Mouse (Mus musculus): ENCODE results near the gene Olfml1.

Olfml1 gene

DNA sequence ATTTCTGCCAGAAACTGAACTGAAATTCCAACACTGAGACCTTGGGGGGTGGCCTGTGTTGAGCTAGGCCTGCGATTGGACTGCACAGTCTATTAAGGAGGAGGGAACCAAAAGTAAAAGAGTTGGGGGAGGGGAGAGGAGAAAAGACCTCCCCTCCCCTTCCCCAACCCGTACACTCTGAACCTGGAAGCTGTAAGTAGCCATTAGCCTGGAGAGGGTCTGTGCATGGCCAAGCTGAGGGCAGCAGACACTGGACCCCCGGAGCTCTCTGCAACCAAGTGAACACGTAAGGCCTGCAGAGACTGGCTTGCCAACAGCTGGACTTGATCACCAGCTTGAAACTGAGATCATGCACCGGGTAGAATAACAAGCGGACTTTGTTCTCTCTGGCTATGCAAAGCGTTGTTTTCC is at the start of gene Olfml1:
Gene Olfml1 (plus strand): TSS at position 186 of the 411 bp plus-strand sequence.
- H3K27me3 ChIP-seq (ENCODE audit: control insufficient read depth, insufficient read depth, low read length, poor library complexity, severe bottlenecking): no peaks in the 10 kb centered on the region
- DNase-seq (ENCODE audit: low read depth, low spot score): no peak
- no peaks in the 10 kb centered on the region for H3K36me3 ChIP-seq (ENCODE audit: control insufficient read depth, insufficient read depth, low read length, poor library complexity, severe bottlenecking)

- no peak for DNase-seq (ENCODE audit: low read depth, low spot score)
- H3K27me3 ChIP-seq (ENCODE audit: control insufficient read depth, insufficient read depth, low read length, poor library complexity, severe bottlenecking): no peaks in the 10 kb centered on the region; the same call in 1 of the 2 replicates
- no peaks in the 10 kb centered on the region for H3K36me3 ChIP-seq (ENCODE audit: control insufficient read depth, insufficient read depth, low read length, poor library complexity, severe bottlenecking)
Observed at GRCm38 (mm10) chr7:107519256-107520025, 47.8 kb upstream of the Olfml1 start.

DNA sequence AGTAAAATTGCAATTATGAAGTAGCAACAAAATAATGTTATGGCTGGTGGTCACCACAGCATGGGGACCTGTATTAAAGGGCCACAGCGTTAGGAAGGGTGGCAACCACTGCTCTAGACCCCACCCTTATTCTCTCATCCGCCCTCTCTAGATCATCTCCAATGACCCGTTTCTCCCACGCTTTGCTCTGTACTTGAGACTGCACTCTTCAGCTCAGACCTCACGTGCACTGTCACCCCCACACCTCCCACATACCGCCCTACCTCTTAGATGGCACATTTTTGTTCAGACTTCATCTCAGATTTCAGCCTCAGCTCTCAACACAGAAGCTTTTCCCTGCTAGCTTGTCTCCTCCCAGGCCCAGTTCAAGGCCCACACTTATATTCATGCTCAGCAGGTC is 45.8 kb upstream of the Olfml1 start:
- Histone ChIP-seq H3K36me3 (ENCODE audit: control insufficient read depth, insufficient read depth, low read length, poor library complexity, severe bottlenecking) (no peaks in the 10 kb centered on the region), H3K27me3 (ENCODE audit: control insufficient read depth, insufficient read depth, low read length, poor library complexity, severe bottlenecking) (no peaks in the 10 kb centered on the region; the same call in 1 of the 2 replicates)
- no peak for DNase-seq (ENCODE audit: low read depth, low spot score)

- Histone ChIP-seq H3K27me3 (ENCODE audit: control insufficient read depth, insufficient read depth, low read length, poor library complexity, severe bottlenecking) (no peaks in the 10 kb centered on the region; the same call in 1 of the 2 replicates), H3K36me3 (ENCODE audit: control insufficient read depth, insufficient read depth, low read length, poor library complexity, severe bottlenecking) (no peaks in the 10 kb centered on the region)
- DNase-seq (ENCODE audit: low read depth, low spot score): peak; percentile 28
Observed at GRCm38 (mm10) chr7:107526299-107526698, 40.9 kb upstream of the Olfml1 start.

- no peak for DNase-seq (ENCODE audit: low read depth, low spot score)
- H3K36me3 ChIP-seq (ENCODE audit: control insufficient read depth, insufficient read depth, low read length, poor library complexity, severe bottlenecking): no peaks in the 10 kb centered on the region
- H3K27me3 ChIP-seq (ENCODE audit: control insufficient read depth, insufficient read depth, low read length, poor library complexity, severe bottlenecking): no peaks in the 10 kb centered on the region; the same call in 1 of the 2 replicates
Observed at GRCm38 (mm10) chr7:107528169-107528772, 39.0 kb upstream of the Olfml1 start.

DNA sequence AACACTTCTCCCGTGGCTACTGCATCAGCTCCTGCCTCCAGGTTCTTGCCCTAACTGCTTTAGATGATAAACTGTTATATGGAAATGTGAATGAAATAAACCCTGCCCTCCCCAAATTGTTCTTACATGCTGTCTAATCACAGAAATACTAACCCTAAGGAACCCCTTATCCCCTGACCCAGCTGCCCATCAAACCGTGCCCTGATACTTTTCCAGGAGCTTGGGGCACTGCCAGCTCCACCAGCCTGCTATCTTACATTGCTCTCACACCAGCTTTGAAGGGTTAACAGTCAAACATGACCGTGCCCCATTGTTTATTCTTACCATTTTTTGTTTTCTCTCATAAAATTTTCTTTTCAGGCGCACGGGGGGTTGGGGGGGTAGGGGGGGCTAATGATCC is 37.9 kb upstream of the Olfml1 start:
- DNase-seq (ENCODE audit: low read depth, low spot score): no peak
- H3K36me3 ChIP-seq (ENCODE audit: control insufficient read depth, insufficient read depth, low read length, poor library complexity, severe bottlenecking): no peaks in the 10 kb centered on the region
- H3K27me3 ChIP-seq (ENCODE audit: control insufficient read depth, insufficient read depth, low read length, poor library complexity, severe bottlenecking): no peaks in the 10 kb centered on the region; the same call in 1 of the 2 replicates

GRCm38 (mm10) chr7:107535311-107535710 is 31.9 kb upstream of the Olfml1 start:
- H3K27me3 ChIP-seq (ENCODE audit: control insufficient read depth, insufficient read depth, low read length, poor library complexity, severe bottlenecking): no peaks in the 10 kb centered on the region
- no peaks in the 10 kb centered on the region for H3K36me3 ChIP-seq (ENCODE audit: control insufficient read depth, insufficient read depth, low read length, poor library complexity, severe bottlenecking)
- DNase-seq (ENCODE audit: low read depth, low spot score): no peak

- Histone ChIP-seq H3K36me3 (ENCODE audit: control insufficient read depth, insufficient read depth, low read length, poor library complexity, severe bottlenecking) (no peaks in the 10 kb centered on the region), H3K27me3 (ENCODE audit: control insufficient read depth, insufficient read depth, low read length, poor library complexity, severe bottlenecking) (no peaks in the 10 kb centered on the region)
- DNase-seq (ENCODE audit: low read depth, low spot score): no peak
Observed at GRCm38 (mm10) chr7:107536516-107536915, 30.7 kb upstream of the Olfml1 start.

GRCm38 (mm10) chr7:107540034-107540433 is 27.2 kb upstream of the Olfml1 start:
- H3K27me3 ChIP-seq (ENCODE audit: control insufficient read depth, insufficient read depth, low read length, poor library complexity, severe bottlenecking): no peaks in the 10 kb centered on the region; the same call in 1 of the 2 replicates

DNA sequence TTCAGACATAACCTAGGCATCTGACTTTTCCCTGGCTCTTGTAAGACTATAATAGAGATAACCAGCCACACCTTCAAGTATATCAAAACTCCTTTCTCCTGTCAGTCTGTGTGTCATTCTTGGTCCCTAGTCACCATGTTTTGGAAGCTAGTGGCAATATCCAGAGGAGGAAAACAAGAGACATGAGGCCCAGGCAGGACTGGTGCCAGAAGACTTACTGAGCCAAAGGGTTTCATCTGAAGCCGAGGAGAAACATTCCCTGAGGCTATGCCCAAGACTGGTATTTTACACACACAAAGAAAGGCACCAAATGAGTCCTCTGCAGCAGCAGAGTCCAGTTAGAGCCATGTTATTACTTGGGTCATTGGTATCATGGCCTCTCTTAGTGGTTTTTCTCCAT is 22.2 kb upstream of the Olfml1 start:
- Histone ChIP-seq H3K27me3 (ENCODE audit: control insufficient read depth, insufficient read depth, low read length, poor library complexity, severe bottlenecking) (no peaks in the 10 kb centered on the region; the same call in 1 of the 2 replicates), H3K36me3 (ENCODE audit: control insufficient read depth, insufficient read depth, low read length, poor library complexity, severe bottlenecking) (no peaks in the 10 kb centered on the region)
- no peak for DNase-seq (ENCODE audit: low read depth, low spot score)

More at GRCm38 (mm10) chr7:107540034-107540433, 27.2 kb upstream of the Olfml1 start:
- no peak for DNase-seq (ENCODE audit: low read depth, low spot score)
- no peaks in the 10 kb centered on the region for H3K36me3 ChIP-seq (ENCODE audit: control insufficient read depth, insufficient read depth, low read length, poor library complexity, severe bottlenecking)

DNA sequence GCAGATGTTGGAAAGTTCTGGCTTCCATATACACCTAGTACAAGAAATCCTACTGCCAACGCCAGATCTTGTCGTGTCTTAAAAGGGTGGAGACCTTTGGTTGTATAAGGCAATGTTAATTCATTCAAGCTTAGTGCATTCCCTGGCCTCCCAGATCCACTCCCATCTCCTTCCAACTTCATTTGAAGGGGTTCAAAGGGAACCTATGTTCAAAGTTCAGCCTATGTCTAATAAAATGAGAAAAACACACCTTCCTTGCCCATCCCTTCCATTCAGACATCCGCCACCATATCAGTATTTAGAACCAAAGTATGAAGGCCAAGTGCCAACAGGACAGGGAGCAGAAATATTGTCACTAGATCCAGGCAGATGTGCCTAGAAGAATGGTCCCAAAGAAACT is 19.4 kb upstream of the Olfml1 start:
- Histone ChIP-seq H3K36me3 (ENCODE audit: control insufficient read depth, insufficient read depth, low read length, poor library complexity, severe bottlenecking) (no peaks in the 10 kb centered on the region), H3K27me3 (ENCODE audit: control insufficient read depth, insufficient read depth, low read length, poor library complexity, severe bottlenecking) (no peaks in the 10 kb centered on the region)
- DNase-seq (ENCODE audit: low read depth, low spot score): no peak

DNA sequence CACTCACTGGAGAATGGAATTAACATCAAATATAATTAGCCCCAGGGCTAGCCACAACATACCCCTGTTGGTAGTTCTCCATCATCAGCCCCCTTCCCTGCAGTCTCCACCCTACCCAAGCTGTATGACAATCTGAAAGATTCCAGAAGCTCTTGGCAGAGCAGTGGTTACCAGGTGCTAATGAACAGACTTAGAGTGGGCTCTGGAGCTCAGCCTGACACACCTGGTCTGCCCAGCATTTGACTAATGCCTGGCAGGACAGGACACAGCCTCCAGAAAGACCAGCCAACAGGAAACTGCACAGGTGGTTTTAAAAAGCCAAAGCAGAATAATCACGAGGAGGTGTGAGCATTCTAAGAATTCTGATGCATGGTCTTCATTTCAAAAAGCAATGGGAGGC is 13.8 kb upstream of the Olfml1 start:
- Histone ChIP-seq H3K36me3 (ENCODE audit: control insufficient read depth, insufficient read depth, low read length, poor library complexity, severe bottlenecking) (no peaks in the 10 kb centered on the region), H3K27me3 (ENCODE audit: control insufficient read depth, insufficient read depth, low read length, poor library complexity, severe bottlenecking) (no peaks in the 10 kb centered on the region)
- DNase-seq (ENCODE audit: low read depth, low spot score): no peak

- DNase-seq (ENCODE audit: low read depth, low spot score): peak; percentile 25
- Histone ChIP-seq H3K36me3 (ENCODE audit: control insufficient read depth, insufficient read depth, low read length, poor library complexity, severe bottlenecking) (no peaks in the 10 kb centered on the region), H3K27me3 (ENCODE audit: control insufficient read depth, insufficient read depth, low read length, poor library complexity, severe bottlenecking) (no peaks in the 10 kb centered on the region)
Observed at GRCm38 (mm10) chr7:107555906-107556305, 11.3 kb upstream of the Olfml1 start.

GRCm38 (mm10) chr7:107560675-107561074 is 6.6 kb upstream of the Olfml1 start:
- H3K27me3 ChIP-seq (ENCODE audit: control insufficient read depth, insufficient read depth, low read length, poor library complexity, severe bottlenecking): no peaks in the 10 kb centered on the region
- DNase-seq (ENCODE audit: low read depth, low spot score): no peak
- H3K36me3 ChIP-seq (ENCODE audit: control insufficient read depth, insufficient read depth, low read length, poor library complexity, severe bottlenecking): no peaks in the 10 kb centered on the region

DNA sequence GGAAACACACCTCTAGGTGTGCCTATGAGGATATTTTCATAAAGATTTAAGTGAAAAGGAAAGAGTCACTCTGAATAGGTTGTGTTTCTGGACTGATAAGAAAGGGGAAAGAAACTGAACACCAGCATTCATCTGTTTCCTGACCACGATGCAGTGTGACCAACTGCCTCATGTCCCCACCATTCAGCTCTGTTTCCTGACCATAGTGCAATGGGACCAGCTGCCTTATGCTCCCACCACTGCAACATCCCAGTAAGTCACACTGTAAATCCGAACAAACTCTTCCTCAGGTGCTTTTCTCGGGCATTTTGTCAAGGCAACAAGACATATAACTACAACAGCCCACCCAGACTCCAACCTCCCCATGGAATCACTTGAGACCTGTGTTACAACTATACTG is 5.7 kb upstream of the Olfml1 start:
- Histone ChIP-seq H3K36me3 (ENCODE audit: control insufficient read depth, insufficient read depth, low read length, poor library complexity, severe bottlenecking) (no peaks in the 10 kb centered on the region), H3K27me3 (ENCODE audit: control insufficient read depth, insufficient read depth, low read length, poor library complexity, severe bottlenecking) (no peaks in the 10 kb centered on the region)
- no peak for DNase-seq (ENCODE audit: low read depth, low spot score)
